Mouse (Mus musculus): ENCODE data around the gene F2r.

Gene F2r

DNA sequence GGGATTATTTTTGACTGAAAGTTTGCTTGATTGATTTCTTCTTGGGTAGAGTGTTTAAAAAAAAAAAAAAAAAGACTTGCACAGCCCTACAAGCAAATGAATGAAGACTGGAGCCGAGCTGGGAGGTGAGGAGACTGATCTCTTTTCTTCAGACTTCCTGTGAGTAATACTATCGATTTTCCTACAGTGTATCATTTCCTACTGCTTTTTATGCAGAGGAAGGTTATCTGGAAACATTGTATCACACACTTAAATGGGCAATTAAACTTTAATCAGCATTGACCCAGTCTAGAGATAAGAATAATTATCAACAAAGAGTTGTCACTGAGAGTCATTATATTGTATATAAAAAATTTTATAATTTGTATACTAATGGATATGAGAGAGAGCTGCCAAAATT, 12.5 kb upstream of the F2r start:
- DNase-seq (ENCODE audit: low read depth, low spot score), result no peak

DNA sequence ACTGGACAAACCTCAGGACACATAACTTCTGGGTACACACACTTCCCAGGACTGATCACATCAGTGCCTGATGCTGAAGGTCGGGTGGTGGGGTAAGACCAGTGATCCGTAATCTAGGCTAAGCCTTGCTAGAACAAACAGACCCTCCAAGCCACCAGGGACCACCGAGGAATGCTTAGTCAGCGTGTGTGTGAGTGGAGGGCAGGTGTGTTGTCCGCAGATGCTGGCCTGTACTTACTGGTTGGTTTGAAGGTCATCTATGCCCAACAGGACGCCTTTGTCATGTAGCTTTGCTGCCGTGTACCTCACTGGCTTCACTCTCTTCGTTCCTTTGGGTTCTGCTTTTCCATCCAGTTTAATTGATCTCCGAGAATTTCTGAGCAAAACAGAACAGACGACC, 11.5 kb upstream of the F2r start:
- DNase-seq (ENCODE audit: low read depth, low spot score), result no peak

DNA sequence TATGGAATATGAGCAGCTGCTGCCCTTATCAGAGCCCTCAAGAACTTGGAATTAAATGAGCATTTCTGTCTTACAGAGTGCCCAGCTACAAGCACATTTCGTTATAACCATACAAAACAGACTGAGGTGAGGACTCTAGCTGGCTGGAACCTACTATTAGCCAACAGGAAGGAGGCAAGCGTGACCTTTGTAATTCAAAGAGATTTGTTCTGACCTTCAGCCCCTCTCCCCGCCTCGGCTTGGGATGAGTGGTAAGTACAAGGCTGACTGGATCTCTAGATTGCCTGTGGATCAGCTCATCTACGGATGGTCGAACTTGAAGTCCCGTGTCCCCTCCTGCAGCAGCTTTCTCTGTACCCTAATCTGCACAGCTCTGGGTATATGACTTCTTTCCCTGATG, 8.4 kb upstream of the F2r start:
- no peak for DNase-seq (ENCODE audit: low read depth, low spot score)

DNA sequence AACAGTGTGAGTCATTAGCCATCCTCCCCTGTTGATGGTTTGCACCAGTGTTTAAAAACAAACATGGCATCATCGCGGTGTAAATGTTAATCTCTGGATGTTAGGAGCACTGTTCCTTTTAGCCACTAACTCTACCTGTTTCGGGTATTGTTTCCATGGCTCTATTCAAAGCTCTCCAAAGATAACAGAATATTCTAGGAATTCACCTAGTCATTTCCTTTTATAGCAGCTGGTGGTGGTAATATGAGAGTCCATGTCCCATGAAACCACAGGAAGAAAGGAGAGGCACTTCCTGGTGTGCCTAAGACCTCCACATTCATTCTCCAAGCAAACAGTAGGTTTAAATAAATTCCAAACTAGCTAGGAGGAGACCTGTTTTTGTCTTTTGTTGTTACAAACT, 4.8 kb upstream of the F2r start:
- no peak for DNase-seq (ENCODE audit: low read depth, low spot score)

DNA sequence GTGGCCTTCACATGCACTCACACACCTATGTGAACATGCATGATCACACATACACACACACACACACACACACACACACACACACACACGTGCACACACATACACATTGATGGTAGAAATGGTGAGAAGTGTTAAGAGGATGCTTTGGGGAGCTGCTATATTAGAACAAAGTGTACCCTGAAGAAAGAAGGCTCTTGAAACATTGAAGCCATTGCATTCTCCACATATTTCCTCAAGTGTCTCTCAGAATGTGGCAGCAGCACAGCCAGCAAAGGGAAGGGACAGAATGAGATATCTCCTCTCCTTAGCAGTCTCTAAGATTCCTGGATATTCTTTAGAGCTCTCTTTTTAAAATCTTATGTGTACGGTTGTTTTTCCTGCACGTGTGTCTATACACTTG, 3.3 kb upstream of the F2r start:
- DNase-seq (ENCODE audit: low read depth, low spot score), result no peak

DNA sequence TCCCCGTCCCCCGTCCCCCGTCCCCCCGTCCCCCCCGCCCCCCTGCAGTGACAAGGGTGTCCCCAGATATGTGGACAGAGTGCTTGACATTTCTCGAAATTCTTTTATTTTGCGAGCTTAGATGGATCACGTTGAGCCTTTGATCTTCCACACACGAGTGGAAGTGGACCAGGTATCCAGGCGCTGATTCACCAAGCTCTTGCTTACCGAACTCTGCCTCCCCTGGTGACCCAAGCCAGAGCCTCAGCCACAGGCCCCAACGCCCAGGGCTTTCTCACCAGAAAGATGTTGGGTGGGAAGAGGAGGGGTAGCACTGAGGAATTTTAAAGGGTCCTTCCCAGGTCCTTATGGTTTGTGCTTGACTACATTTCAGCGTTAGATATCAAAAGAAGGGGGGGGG, 572 bp upstream of the F2r start:
- no peak for DNase-seq (ENCODE audit: low read depth, low spot score)

DNA sequence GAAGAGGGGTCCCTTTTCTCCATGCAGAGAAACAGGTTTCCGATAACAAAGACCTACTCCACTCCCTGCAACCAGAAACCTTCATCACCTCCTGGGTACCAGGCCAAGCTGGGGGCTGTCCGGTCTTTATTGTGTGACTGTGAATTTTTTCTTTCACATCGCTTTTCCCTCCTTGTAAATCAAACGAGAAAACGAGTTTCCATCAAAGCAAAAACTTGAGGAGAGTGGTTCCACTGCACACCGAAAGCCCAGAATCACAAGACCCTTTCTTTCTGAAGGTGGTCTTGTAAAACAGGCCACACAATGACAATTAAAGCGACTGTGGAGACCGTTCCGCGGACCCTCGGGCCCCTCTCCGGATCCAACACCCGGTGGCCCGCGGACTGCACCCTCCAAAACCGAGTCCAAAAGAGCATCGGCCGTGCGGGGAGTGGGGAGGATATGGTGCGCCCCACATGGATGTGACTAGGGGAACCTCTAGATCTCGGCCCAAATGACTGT, 566 bp downstream of the F2r start:
- DNase-seq (ENCODE audit: low read depth, low spot score), result no peak

DNA sequence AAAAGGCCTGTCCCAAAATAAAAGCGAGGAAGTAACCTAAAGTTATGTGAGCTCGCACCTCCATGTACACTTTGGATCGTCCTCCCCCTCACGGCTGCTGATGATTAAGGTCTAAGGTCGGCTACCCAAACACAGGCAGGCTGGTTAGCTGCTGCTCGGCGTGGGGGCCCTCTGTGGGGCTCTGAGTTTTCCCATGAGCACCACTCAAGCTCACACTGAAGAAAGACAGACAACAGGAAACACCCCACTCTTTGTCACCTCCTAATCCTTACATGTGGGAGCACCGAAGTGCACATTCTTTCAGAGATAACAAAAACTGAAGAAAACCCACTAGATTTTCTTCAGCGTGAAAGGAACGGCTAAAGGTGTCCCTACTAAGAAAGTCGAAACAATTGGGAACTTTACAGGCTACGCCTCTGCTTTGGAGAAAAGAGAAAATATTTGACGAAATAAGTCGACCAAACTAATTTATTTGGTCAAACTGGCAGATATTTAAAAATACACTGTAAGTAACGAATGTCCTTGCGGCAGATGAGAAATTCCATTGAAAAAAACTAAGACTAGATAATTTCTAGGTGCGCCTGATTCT, 1.1 kb downstream of the F2r start:
- DNase-seq (ENCODE audit: low read depth, low spot score), result no peak

DNA sequence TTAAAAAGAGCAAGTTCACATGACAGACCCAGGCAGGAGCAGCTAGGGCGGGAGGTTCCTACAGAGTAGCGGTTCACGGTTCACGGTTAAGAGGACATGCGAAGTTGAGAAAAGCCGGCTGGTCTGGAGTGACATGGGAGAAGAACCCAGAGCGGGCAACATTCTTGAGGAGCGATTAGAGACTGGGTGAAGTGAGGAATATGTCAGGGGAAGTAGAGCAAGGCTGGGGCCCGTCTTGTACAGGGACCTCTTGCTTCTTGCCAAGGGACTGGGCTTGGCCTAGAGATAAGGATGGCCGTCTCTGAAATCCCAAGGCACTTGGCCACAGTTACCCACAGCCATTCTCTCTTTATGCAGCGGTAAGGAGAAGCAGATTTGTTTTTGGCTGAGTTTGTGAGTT, 1.8 kb downstream of the F2r start:
- no peak for DNase-seq (ENCODE audit: low read depth, low spot score)

DNA sequence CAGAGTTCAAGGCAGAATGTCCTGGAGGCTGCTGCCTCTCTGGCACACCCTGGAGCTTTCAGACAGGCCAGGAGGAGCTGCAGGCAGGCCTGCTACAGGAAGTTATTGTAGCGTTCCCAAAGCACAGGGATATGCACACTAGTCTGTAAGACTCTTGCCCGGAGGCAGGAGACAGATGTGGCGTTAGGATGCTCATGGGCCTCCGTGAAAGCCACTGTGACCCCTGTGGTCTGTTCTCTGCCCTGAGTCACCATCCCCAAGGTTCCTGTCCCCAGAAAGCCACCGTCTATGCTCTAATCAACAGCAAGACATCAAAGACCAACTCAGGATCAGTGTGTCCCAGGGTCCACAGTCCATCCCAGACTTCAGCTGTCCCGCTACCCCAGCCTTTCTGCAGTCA, 3.5 kb downstream of the F2r start:
- DNase-seq (ENCODE audit: low read depth, low spot score), result no peak

DNA sequence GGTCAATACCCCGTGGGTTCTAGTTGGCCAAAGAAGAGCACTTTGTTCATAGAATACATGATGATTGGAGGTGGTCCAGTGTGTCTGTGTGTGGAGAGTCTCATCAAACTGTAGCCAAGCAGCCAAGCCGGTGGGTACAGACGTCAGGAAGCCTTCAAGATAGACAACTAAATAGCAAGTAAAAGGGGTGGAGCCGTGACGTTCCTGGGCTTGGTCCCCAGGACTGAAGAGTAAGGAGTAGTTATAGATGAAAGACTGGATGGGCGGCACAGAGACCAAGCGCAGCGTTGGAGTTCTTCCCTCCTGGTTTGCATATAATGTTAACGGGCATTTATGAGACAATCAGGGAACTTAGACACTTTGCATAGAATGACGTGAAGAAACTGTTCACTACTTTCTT, 6.0 kb downstream of the F2r start:
- DNase-seq (ENCODE audit: low read depth, low spot score), result no peak

DNA sequence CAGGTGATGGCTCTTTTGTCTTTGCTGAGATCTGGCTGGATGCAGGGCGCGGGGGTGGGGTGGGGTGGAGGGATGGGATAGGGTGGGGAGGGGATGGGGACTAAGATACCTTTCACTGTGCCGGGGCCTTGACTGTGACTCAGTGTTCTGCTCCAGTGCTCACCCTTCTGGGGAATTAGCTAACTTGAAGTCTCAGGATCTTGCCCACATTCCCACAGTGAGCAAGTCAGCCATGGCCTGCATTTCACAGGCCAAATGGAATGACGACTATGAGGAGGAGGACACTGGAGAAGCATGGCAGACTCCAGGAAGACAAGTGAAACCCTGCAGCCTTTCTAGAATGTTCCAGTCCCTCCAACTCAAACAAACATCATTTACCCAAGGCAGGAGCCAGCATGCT, 6.5 kb downstream of the F2r start:
- DNase-seq (ENCODE audit: low read depth, low spot score), result no peak

DNA sequence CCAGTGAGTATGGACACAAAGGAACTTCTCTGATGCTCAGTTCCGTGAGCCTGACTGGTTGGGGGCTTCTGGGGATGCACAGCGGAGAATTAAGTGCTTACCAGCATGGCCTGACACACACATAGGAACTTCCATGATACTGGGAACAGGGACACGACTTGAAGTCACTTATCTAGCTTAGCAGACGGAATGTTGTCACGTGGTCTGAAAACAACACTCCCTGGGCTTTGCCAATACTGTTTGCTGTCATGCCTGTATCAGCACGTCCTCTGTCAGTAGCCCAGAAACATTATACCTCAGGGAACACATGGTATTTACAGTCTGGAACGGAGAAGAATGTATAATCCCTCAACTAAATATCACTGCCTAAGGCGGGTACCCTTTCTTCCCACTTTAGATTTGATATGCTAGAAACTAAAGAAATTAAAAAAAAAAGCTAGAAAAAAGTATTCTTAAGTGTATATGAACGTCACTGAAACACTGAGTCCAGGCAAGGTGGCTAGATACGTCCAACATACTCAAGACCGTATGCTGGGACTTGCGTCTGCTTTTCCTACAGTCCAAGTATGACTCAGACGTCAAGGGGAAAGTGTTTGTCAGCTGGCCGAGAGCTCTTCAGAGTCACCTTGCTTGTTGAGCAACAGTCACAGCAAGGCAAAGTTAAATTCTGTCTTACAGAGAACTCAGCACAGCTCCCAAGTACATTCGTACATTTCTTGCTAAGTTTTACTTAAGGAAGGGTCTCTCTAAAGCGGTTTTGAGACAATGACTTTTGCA, 7.3 kb downstream of the F2r start:
- DNase-seq (ENCODE audit: low read depth, low spot score), result no peak

DNA sequence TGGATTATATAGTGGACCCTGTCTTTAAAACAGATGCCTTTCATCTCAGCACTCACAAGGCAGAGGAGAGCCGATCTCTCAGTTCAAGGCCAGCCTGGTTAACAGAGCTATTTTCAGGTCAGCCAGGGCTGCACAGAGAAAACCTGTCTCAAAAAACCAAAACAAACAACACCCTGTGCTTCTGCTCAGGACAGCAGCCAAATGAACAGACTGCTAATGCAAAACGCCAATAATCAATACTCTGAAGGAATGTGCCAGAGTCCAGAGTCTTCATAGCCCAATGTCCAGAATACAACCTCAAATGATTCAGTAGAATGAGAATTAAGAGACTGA, 9.2 kb downstream of the F2r start:
- no peak for DNase-seq (ENCODE audit: low read depth, low spot score)

DNA sequence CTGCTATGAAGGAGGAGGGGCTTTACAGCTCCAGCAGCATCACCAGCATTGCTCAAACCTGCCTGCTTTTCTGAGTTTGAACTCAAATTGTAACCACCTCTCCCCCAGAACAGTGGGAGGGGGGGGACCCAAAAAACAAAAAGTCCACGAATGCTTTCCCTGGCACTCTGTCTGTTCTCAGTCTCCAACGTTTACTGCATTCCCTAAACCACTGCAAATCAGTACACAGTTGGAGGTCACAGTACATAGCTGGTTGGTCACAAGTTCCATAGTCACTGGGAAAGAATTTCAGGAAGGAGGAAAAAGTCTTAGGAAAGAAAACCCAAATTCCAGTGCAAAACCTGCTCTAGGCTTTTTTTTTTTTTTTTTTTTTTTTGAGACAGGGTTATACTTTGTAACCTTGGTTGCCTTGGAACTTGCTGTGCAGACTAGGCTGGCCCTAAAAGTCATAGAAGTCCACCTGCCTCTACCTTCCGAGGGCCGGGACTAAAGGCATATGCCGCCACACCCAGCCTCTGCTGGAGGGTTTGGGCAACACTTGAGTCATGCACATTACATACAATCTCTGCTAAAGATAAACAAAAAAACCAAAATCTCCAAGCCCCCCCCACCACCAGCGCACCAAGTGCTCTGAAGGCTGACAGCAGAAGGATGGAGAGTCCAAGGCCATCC, 9.7 kb downstream of the F2r start:
- no peak for DNase-seq (ENCODE audit: low read depth, low spot score)

DNA sequence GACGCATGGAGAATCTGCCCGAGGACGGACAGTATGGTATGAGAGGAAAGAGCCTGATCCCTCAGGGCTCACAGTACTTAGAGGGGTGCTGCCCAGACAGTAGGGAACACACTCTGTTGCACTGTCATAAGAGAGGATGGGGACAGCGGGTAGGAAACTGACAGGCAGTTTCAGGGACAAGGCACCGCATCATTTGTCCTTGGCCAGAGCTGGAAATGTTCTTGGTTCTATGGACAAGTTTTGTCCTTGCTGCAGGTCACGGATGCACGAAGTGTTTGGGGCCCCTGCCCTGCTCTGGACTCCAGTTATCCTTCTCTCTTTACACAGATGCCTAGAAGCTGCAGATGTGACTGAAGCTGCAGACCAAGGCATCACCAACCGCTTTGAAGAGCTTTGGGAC, 11.3 kb downstream of the F2r start:
- no peak for DNase-seq (ENCODE audit: low read depth, low spot score)

DNA sequence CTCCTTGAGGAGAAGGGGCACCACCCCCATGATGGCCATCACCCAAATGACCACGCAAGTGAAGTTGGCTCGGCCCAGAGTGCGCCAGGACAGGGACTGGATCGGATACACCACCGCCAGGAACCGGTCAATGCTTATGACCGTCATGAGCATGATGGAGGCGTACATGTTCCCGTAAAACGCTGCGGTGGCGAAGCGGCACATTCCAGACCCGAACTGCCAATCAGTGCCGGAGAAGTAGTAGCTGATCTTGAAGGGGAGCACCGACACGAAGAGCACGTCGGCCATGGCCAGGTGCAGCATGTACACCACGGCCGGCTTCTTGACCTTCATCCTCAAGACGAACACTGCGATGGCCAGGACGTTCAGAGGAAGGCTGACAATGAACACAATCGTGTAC, 14.0 kb downstream of the F2r start:
- DNase-seq (ENCODE audit: low read depth, low spot score), result no peak

DNA sequence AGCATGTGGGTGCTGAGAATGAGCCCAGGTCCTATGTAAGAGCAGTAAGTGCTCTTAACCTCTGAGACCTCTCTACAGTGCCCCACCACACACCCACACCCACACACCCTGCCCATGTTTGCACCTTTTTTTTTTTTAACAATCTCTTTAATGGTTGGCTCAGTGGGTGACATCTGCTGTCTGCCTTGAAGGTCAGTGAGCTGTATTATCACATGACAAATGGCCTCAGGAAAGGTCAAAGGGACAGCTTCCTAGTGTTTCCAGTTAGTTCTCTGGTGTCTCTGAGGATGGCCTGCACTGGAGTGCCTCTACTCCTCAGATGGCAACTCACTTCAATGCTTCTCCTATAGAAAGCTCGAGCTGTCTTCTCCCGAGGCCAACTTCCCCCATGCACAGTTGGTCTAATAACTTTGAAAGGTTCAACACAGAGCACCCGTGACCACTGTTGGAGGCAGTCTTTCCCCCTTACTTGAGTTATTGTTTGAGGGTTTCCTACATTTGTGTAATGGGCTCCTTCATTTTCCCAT, 18.4 kb downstream of the F2r start:
- DNase-seq (ENCODE audit: low read depth, low spot score), result no peak

DNA sequence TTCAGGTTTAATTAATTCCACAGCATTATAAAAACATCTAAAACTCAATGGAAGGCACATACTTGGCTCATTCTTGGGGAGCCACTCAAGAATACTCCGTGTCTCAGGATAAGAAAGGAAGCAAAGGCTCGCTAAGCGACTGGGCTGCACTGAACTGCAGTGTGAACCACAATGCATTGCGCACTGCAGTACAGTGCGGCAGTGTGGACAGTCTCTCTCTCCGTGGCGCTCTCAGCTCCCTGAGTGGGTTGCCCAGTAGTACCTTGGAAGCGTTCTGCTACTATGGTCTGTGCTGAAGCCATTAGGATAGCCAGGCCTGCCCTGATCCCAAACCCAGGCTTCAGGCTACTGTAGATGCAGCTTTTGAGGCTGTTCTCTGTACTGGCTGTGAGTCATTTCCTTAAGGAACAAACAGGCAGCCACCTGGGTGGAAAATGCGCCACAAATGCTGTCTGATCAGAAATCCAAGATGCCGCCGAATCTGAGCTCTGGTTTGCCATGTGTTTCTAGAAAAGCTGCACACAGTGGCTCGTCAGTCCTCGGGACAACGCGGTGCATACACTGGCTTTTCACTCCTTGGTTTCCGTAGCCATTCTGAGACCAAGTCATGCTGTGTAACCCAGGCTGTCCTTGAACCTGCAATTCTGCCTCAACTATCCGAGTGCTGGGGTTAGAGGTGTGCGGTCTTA, 19.9 kb downstream of the F2r start:
- no peak for DNase-seq (ENCODE audit: low read depth, low spot score)

DNA sequence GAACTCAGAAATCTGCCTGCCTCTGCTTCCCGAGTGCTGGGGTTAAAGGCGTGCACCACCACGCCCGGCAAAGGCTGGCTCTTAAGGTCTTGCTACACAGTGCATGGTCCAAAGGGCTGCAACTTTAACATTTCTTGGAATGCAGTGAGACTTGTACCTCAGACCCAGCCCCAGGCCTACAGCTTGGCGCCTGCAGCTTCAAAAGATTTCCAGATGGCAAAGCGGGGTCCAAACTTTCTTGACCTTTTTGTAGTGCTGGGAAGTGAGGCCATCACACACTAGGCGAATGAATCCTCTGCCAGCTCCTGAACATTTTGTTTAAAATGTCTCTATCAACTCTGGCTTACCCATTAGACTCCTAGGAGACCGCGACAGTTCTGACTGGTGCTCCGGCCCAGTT, 20.7 kb downstream of the F2r start:
- no peak for DNase-seq (ENCODE audit: low read depth, low spot score)

DNA sequence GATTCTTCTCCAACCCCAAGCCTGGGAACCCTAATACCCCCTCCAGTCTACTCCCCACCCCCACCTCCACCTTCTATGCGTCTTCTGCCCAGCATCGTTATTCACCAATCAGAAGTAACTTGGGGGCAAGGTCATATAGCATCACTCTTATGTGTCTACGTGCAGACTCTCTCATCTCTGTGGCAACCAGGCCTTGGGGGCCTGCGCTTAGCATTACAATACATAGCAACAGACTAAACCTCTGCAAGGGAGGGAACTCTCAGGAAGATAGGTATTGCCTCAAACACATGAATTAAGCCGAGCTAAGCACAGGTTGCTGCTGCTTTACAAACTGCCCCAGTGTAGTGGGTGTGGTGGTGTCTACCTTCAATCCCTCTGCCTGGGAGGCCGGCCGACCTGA, 21.6 kb downstream of the F2r start:
- DNase-seq (ENCODE audit: low read depth, low spot score), result no peak

DNA sequence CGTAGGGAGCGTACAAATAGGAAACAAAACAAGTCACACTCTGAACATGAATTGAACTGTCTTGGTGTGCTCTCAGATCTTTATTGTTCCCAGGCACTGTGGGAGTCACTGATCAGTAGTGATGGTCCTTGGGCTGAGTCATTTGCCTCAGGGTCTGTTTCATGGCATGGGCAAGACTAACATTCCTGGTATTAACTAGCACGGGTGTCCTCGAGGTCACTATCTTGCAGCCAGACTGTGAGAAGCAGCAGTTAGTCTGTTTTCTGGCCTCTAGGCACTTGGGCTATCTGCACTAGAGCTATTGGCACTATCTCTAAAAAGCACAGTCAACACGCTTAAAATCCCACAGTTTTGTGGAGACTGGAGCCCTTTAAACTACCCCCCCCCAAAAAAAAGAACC, 22.4 kb downstream of the F2r start:
- no peak for DNase-seq (ENCODE audit: low read depth, low spot score)

Measured in forelimb bud, embryonic 11.5 days (tissue).